Mouse (Mus musculus) cerebellum, adult 11 months (tissue): ENCODE measurements around the gene Cap2.

Source experiments
- DNase-seq: peaks from one replicate; pipeline ENCODE4 v3.0.0; 2022

Gene Cap2

GRCm38 (mm10) chr13:46571961-46572647 is 70.5 kb downstream of the Cap2 start:
- DNase-seq, result peak; percentile 62

GRCm38 (mm10) chr13:46572648-46573163 is 71.1 kb downstream of the Cap2 start:
- DNase-seq, result no peak

GRCm38 (mm10) chr13:46574201-46574600 is 72.6 kb downstream of the Cap2 start:
- no peak for DNase-seq

GRCm38 (mm10) chr13:46574707-46575106 is 73.1 kb downstream of the Cap2 start:
- no peak for DNase-seq

- DNase-seq, result no peak
These were observed 83.2 kb downstream of the Cap2 start for GRCm38 (mm10) chr13:46584860-46585259.

GRCm38 (mm10) chr13:46587717-46588289 is 86.2 kb downstream of the Cap2 start:
- no peak for DNase-seq

- no peak for DNase-seq
These were observed 87.0 kb downstream of the Cap2 start for GRCm38 (mm10) chr13:46588606-46589005.

- DNase-seq, result no peak
These were observed 89.2 kb downstream of the Cap2 start for GRCm38 (mm10) chr13:46590885-46591284.

GRCm38 (mm10) chr13:46600694-46601093 is 99.0 kb downstream of the Cap2 start:
- DNase-seq, result no peak

GRCm38 (mm10) chr13:46601386-46601785 is 99.7 kb downstream of the Cap2 start:
- no peak for DNase-seq

- no peak for DNase-seq
These were observed 101.0 kb downstream of the Cap2 start for GRCm38 (mm10) chr13:46602674-46603073.

GRCm38 (mm10) chr13:46611033-46611432 is 109.4 kb downstream of the Cap2 start:
- DNase-seq, result no peak

- DNase-seq, result no peak
These were observed 112.1 kb downstream of the Cap2 start for GRCm38 (mm10) chr13:46613694-46614272.

GRCm38 (mm10) chr13:46616673-46617362 is 115.2 kb downstream of the Cap2 start:
- DNase-seq, result no peak

GRCm38 (mm10) chr13:46619633-46620032 is 118.0 kb downstream of the Cap2 start:
- DNase-seq, result no peak

- no peak for DNase-seq
These were observed 119.5 kb downstream of the Cap2 start for GRCm38 (mm10) chr13:46620964-46621757.

- DNase-seq, result no peak
These were observed 125.0 kb downstream of the Cap2 start for GRCm38 (mm10) chr13:46626608-46627007.

- DNase-seq, result no peak
These were observed 126.2 kb downstream of the Cap2 start for GRCm38 (mm10) chr13:46627841-46628240.

- DNase-seq, result no peak
These were observed 127.7 kb downstream of the Cap2 start for GRCm38 (mm10) chr13:46629391-46629790.

GRCm38 (mm10) chr13:46632796-46633195 is 131.1 kb downstream of the Cap2 start:
- no peak for DNase-seq

GRCm38 (mm10) chr13:46633320-46634132 is 131.9 kb downstream of the Cap2 start:
- peak; percentile 5 for DNase-seq

GRCm38 (mm10) chr13:46634133-46634488 is 132.5 kb downstream of the Cap2 start:
- no peak for DNase-seq
